In genomic region chr3:36862721-36863275, GRCm38 (mm10) we compare ENCODE assay signal across 8 mouse cellular contexts. TPM values are rescaled to one million over a fixed set of nuclear protein-coding genes. Genes with fewer than 3 reads are reported as not detected.
DNase-seq lines count a peak whose midpoint lies in the region; ATAC-seq and TF ChIP-seq lines count a peak whose summit lies in the region.

Gene 4932438A13Rik, plus strand, starts transcription at chr3:36863104.

- TF ChIP-seq CTCF in C2C12 (IDR thresholded peaks at IDR 0.05; ENCODE audit: control insufficient read depth, insufficient read depth, insufficient read length) = no peak
- TF ChIP-seq CTCF in brain, embryonic 14.5 days (IDR thresholded peaks at IDR 0.05; ENCODE audit: borderline replicate concordance, extremely low read depth, insufficient read depth, insufficient read length) = no peak
- TF ChIP-seq CTCF in liver, adult 2 months (IDR thresholded peaks at IDR 0.05; ENCODE audit: low read depth, low read length) = 0 out of 2 replicates have a peak, but pooled peaks have one; percentile 8

- peaks cover 3% of the 10 kb centered on the region for H3K79me3 ChIP-seq in C2C12 (ENCODE audit: low read depth)

- H3K36me3 ChIP-seq in C2C12 (ENCODE audit: control insufficient read depth, insufficient read depth) (peaks cover 21% of the 10 kb centered on the region), myocyte (ENCODE audit: control insufficient read depth, insufficient read depth) (no peaks in the 10 kb centered on the region)
- peaks cover 11% of the 10 kb centered on the region for H3K36me3 ChIP-seq in erythroblast, embryonic 14.5 days (ENCODE audit: control insufficient read depth)
- no peaks in the 10 kb centered on the region for H3K36me3 ChIP-seq in heart, embryonic 11.5 days (ENCODE audit: control insufficient read depth, insufficient read depth, low read length)
- H3K36me3 ChIP-seq in kidney, embryonic 16.5 days (ENCODE audit: insufficient read depth, low read length) = peaks cover 11% of the 10 kb centered on the region
- H3K36me3 ChIP-seq in liver, adult 2 months (ENCODE audit: control insufficient read depth, insufficient read depth, low read length) = peaks cover 18% of the 10 kb centered on the region
- H3K36me3 ChIP-seq in splenic B cell, adult 2 months (ENCODE audit: control insufficient read depth, insufficient read depth, low read length, poor library complexity, severe bottlenecking) = peaks cover 2% of the 10 kb centered on the region; the same call in 1 of the 2 replicates

- H3K27me3 ChIP-seq in C2C12 (ENCODE audit: control insufficient read depth, insufficient read depth, insufficient read length) (no peaks in the 10 kb centered on the region), myocyte (ENCODE audit: control insufficient read depth, insufficient read depth, insufficient read length) (no peaks in the 10 kb centered on the region)
- H3K27me3 ChIP-seq in erythroblast, embryonic 14.5 days (ENCODE audit: control insufficient read depth) = no peaks in the 10 kb centered on the region
- no peaks in the 10 kb centered on the region for H3K27me3 ChIP-seq in heart, embryonic 11.5 days (ENCODE audit: control insufficient read depth, insufficient read depth, low read length)
- H3K27me3 ChIP-seq in kidney, embryonic 16.5 days (ENCODE audit: insufficient read depth, low read length) = no peaks in the 10 kb centered on the region
- no peaks in the 10 kb centered on the region for H3K27me3 ChIP-seq in liver, adult 2 months (ENCODE audit: control insufficient read depth, insufficient read depth, low read length)
- no peaks in the 10 kb centered on the region for H3K27me3 ChIP-seq in splenic B cell, adult 2 months (ENCODE audit: control insufficient read depth, insufficient read depth, low read length, poor library complexity, severe bottlenecking)

- H3K27ac ChIP-seq in heart, embryonic 11.5 days (ENCODE audit: low read depth, low read length) = peak within 1 kb of the TSS; percentile 82
- H3K27ac ChIP-seq in kidney, embryonic 16.5 days (ENCODE audit: low read length) = peak within 1 kb of the TSS; percentile 89
- H3K27ac ChIP-seq in liver, adult 2 months (replicated peaks; ENCODE audit: insufficient read depth, low read depth, low read length) = peak within 1 kb of the TSS; percentile 70

- peak within 1 kb of the TSS; percentile 68 for H3ac ChIP-seq in C2C12 (ENCODE audit: control insufficient read depth, insufficient read length, low read depth)
- H3ac ChIP-seq in myocyte (ENCODE audit: control insufficient read depth, insufficient read length) = peak within 1 kb of the TSS; percentile 21

- H3K79me2 ChIP-seq in C2C12 (ENCODE audit: control insufficient read depth, insufficient read depth) (peaks cover 10% of the 10 kb centered on the region), myocyte (ENCODE audit: control insufficient read depth, insufficient read depth) (peaks cover 9% of the 10 kb centered on the region)
- H3K79me2 ChIP-seq in liver, adult 2 months (ENCODE audit: control insufficient read depth, insufficient read depth, low read length) = peaks cover 4% of the 10 kb centered on the region; the same call in 1 of the 2 replicates

- peak within 1 kb of the TSS; percentile 77 for H3K4me2 ChIP-seq in heart, embryonic 11.5 days
- peak within 1 kb of the TSS; percentile 62 for H3K4me2 ChIP-seq in kidney, embryonic 16.5 days (replicated peaks; ENCODE audit: low read depth, low read length)
- H3K4me2 ChIP-seq in myocyte (ENCODE audit: low read depth) = peak within 1 kb of the TSS; percentile 87

- peak; percentile 64; the same call in 1 of the 2 replicates for TF ChIP-seq POLR2A in brain, embryonic 14.5 days (IDR thresholded peaks at IDR 0.05; ENCODE audit: borderline replicate concordance, extremely low read depth, insufficient read depth, insufficient read length, poor library complexity, severe bottlenecking)
- peak; percentile 91 for TF ChIP-seq POLR2A in liver, adult 2 months (IDR thresholded peaks at IDR 0.05; ENCODE audit: extremely low read depth, insufficient read depth, low read length)
- TF ChIP-seq POLR2A in myocyte (IDR thresholded peaks at IDR 0.05; ENCODE audit: insufficient read length, low read depth) = peak; percentile 98

- peak; percentile 97 for DNase-seq in brain, embryonic 14.5 days (ENCODE audit: low read depth)
- DNase-seq in liver, adult 2 months (ENCODE audit: extremely low read depth, low read depth, low spot score) = peak; percentile 98
- peak; percentile 97 for DNase-seq in splenic B cell, adult 2 months (ENCODE audit: low read depth, low spot score)

- peak; percentile 99 for ATAC-seq in heart, embryonic 11.5 days (replicated peaks; ENCODE audit: insufficient number of reproducible peaks, low FRiP score, low TSS enrichment)
- peak; percentile 99 for ATAC-seq in kidney, embryonic 16.5 days (ENCODE audit: low FRiP score, low TSS enrichment)

- peaks cover 20% of the 10 kb centered on the region for H3K4me1 ChIP-seq in erythroblast, embryonic 14.5 days (ENCODE audit: control insufficient read depth)
- peaks cover 3% of the 10 kb centered on the region; the same call in 1 of the 2 replicates for H3K4me1 ChIP-seq in heart, embryonic 11.5 days (ENCODE audit: control insufficient read depth, insufficient read depth, low read length)
- peaks cover 4% of the 10 kb centered on the region; the same call in 1 of the 2 replicates for H3K4me1 ChIP-seq in kidney, embryonic 16.5 days (ENCODE audit: insufficient read depth, low read length)
- H3K4me1 ChIP-seq in liver, adult 2 months (ENCODE audit: control insufficient read depth, insufficient read depth, low read length) = peaks cover 7% of the 10 kb centered on the region

- 1% methylated on average over 37 of the region's 38 CpGs for WGBS in heart, embryonic 11.5 days (ENCODE audit: insufficient replicate concordance)
- WGBS in kidney, embryonic 16.5 days = under 1% methylated on average over 38 of the region's 38 CpGs
- 3% methylated on average over 37 of the region's 38 CpGs for WGBS in liver, adult 2 months

- H3K4me3 ChIP-seq in C2C12 (ENCODE audit: insufficient read depth, poor library complexity, severe bottlenecking) = peak within 1 kb of the TSS; percentile 78
- peak within 1 kb of the TSS; percentile 94 for H3K4me3 ChIP-seq in erythroblast, embryonic 14.5 days (replicated peaks)
- peak within 1 kb of the TSS; percentile 91 for H3K4me3 ChIP-seq in heart, embryonic 11.5 days (ENCODE audit: low read depth, low read length)
- peak within 1 kb of the TSS; percentile 89 for H3K4me3 ChIP-seq in kidney, embryonic 16.5 days (ENCODE audit: low read length)
- peak within 1 kb of the TSS; percentile 64 for H3K4me3 ChIP-seq in liver, adult 2 months (ENCODE audit: insufficient read depth, low read depth, low read length)
- peak within 1 kb of the TSS; percentile 67 for H3K4me3 ChIP-seq in myocyte

- H3K9ac ChIP-seq in heart, embryonic 11.5 days (ENCODE audit: low read depth, low read length) = peak within 1 kb of the TSS; percentile 88
- H3K9ac ChIP-seq in kidney, embryonic 16.5 days (replicated peaks; ENCODE audit: low read length) = peak within 1 kb of the TSS; percentile 86
- H3K9ac ChIP-seq in liver, adult 2 months (ENCODE audit: low read depth, low read length) = peak within 1 kb of the TSS; percentile 78

- no peaks in the 10 kb centered on the region for H3K9me3 ChIP-seq in erythroblast, embryonic 14.5 days (ENCODE audit: control insufficient read depth, low read length)
- H3K9me3 ChIP-seq in heart, embryonic 11.5 days (replicated peaks; ENCODE audit: control insufficient read depth, low read length) = no peaks in the 10 kb centered on the region
- H3K9me3 ChIP-seq in kidney, embryonic 16.5 days (ENCODE audit: low read length) = no peaks in the 10 kb centered on the region; the same call in 1 of the 2 replicates

TF ChIP-seq in C2C12, 6 proteins besides CTCF, POLR2A, EP300 and RAD21:
- TF ChIP-seq FOSL1 (IDR thresholded peaks at IDR 0.05; ENCODE audit: insufficient read depth, low read length, poor library complexity, severe bottlenecking) = no peak
- no peak for TF ChIP-seq MYOG (IDR thresholded peaks at IDR 0.05; ENCODE audit: control insufficient read depth, extremely low read depth, insufficient read length)
- no peak for TF ChIP-seq USF1 (IDR thresholded peaks at IDR 0.05; ENCODE audit: low read depth)
- TF ChIP-seq MAX (IDR thresholded peaks at IDR 0.05) = no peak
- TF ChIP-seq MYOD1 (IDR thresholded peaks at IDR 0.05; ENCODE audit: control insufficient read depth, insufficient read length, low read depth) = no peak
- TF ChIP-seq CEBPB (IDR thresholded peaks at IDR 0.05; ENCODE audit: low read depth) = no peak

TF ChIP-seq in myocyte, 11 proteins besides CTCF, POLR2A, EP300 and RAD21:
- TF ChIP-seq TCF3 (IDR thresholded peaks at IDR 0.05; ENCODE audit: insufficient read length, low read depth) (no peak), REST (IDR thresholded peaks at IDR 0.05; ENCODE audit: insufficient read depth, insufficient read length) (no peak), TCF12 (IDR thresholded peaks at IDR 0.05; ENCODE audit: insufficient read depth, poor library complexity, severe bottlenecking) (no peak), E2F4 (IDR thresholded peaks at IDR 0.05; ENCODE audit: insufficient read depth) (no peak), CEBPB (IDR thresholded peaks at IDR 0.05; ENCODE audit: insufficient read depth, poor library complexity, severe bottlenecking) (no peak), MAX (IDR thresholded peaks at IDR 0.05; ENCODE audit: low read depth) (no peak), USF1 (IDR thresholded peaks at IDR 0.05; ENCODE audit: low read depth) (no peak), POLR2AphosphoS2 (IDR thresholded peaks at IDR 0.05; ENCODE audit: insufficient read length, low read depth) (peak; percentile 99), MYOD1 (IDR thresholded peaks at IDR 0.05; ENCODE audit: control insufficient read depth in 1 of 3, insufficient read length in 2 of 3, low read depth in 2 of 3) (peak in 1 of 3 experiments; percentile 59), SRF (IDR thresholded peaks at IDR 0.05; ENCODE audit: control insufficient read depth, insufficient read length, low read depth) (no peak), MYOG (IDR thresholded peaks at IDR 0.05; ENCODE audit: control insufficient read depth in 1 of 3, insufficient read depth in 1 of 3, insufficient read length in 2 of 3, low read depth in 2 of 3) (peak in 1 of 3 experiments; percentile 44)
TF ChIP-seq in myocyte: peak in this region for 3.

RNA-seq across cellular contexts. Expression of gene 4932438A13Rik, which starts in this region (rescaled TPM):
- polyA plus RNA-seq in C2C12 (2012; fragmentation: generic; extraction: Trizol) (2.8 TPM), myocyte (2012; fragmentation: generic; extraction: Trizol) (4.3 TPM)
- polyA plus RNA-seq in brain, embryonic 14.5 days (2012; rRNA removed) = 35.8 and 41.2 TPM in 2 replicates
- 0.05 and 0.08 TPM in 2 replicates for polyA plus RNA-seq in erythroblast, embryonic 14.5 days (2012)
- polyA plus RNA-seq in heart, embryonic 11.5 days (2014; fragmentation: Nextera tagmentation; extraction: Ambion mirVana) = 34.7 and 41.6 TPM in 2 replicates
- polyA plus RNA-seq in kidney, embryonic 16.5 days (2015; fragmentation: Nextera tagmentation; extraction: Ambion mirVana) = 45.0 and 53.4 TPM in 2 replicates
- total RNA-seq in liver, adult 2 months (2014; rRNA removed) = 37.9 and 39.9 TPM in 2 replicates
- polyA plus RNA-seq in liver, adult 2 months (2012; rRNA removed) = 5.9 TPM in 2 replicates

Comparison
In these comparisons a context has a peak if more than half of its experiments do, and no peak if none do; other contexts are left out.
1. Peak in every context shown above with its lines: DNase-seq, ATAC-seq, H3K4me3 ChIP-seq and H3K27ac ChIP-seq.